Mouse (Mus musculus) spleen, adult 18-20 months (tissue): ENCODE results near the gene Rd3.

Source experiments
- DNase-seq, 2 experiments: peaks; one replicate each; pipeline ENCODE4 v3.0.0; 2022; ENCODE audit warnings: mixed read lengths in 2 of 2

Rd3 gene

GRCm38 (mm10) chr1:191977187-191977586 is at the start of gene Rd3:
Gene Rd3, plus strand, starts transcription at chr1:191977370.
- DNase-seq = no peak

- DNase-seq = no peak
Observed at GRCm38 (mm10) chr1:191928345-191928744, 48.8 kb upstream of the Rd3 start.

GRCm38 (mm10) chr1:191929065-191929464 is 48.1 kb upstream of the Rd3 start:
- no peak for DNase-seq

- no peak for DNase-seq
Observed at GRCm38 (mm10) chr1:191929897-191930524, 47.2 kb upstream of the Rd3 start.

GRCm38 (mm10) chr1:191930525-191931105 is 46.6 kb upstream of the Rd3 start:
- no peak for DNase-seq

GRCm38 (mm10) chr1:191932286-191932985 is 44.7 kb upstream of the Rd3 start:
- DNase-seq = no peak

DNA sequence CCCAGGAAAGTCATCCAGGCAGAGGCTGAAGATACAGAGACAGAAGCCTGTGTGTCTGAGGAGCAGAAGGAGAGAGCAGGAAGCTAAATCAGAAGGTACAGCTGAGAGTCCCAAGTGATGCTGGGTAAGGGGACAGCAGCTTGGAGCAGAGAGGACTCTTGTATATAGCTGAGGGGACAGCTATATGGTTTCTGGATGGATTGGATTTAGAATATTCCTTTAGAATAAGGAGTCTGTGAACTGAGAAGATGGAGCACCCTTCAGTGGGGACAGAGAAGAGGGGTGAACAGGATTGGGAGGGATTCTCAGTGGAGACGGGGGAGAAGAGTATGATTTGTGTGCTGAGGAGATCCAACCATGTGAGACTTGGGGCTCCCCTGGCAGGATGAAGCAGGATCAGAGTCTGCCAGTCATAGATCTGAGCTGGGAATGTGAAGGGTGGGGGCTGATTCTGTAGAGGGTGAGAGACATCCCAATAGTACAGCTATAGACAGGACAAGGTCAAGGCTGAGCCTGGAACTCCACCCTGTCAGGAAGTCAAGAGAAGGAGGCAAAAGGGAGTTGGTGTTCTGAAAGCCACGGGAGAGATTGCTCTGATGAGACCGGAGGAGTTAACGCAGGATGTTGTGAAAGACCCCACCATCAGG is 44.1 kb upstream of the Rd3 start:
- DNase-seq = no peak

DNA sequence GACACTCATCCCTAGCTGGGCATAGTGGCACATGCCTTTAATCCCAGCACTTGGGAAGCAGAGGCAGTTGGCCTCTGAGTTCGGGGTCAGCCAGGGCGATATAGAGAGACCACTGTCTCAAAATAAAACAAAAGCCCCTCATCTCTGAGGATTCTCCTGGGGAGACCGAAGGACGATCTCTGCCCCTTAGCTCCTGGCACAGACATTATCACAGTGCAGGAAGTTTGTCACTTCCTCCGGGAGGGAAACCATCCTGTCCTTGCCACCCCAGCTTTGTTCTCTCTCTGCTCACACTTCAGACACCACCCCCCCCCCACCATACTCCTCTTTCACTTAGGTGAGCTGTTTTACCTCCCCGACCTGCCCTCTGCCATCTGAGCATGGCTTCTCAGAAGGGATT is 33.5 kb upstream of the Rd3 start:
- no peak for DNase-seq

DNA sequence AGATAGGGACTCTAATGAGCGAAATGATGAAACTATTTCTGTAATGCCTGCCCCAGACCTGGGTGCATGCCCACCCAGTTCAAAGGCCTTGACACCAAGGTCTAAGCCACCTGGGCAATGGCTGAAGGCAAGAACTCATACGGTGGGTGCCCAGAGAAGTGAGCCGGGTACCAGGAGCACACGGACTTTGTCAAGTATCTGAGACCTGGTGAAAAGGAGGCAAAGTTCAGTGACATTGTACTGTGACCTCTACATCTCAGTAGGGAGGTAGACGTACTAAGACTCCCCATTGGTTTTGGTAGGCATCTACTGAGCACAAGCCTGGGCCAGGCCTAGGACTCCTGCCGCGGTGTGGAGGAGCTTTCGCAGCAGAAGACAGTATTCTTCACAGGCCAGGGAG is 31.8 kb upstream of the Rd3 start:
- no peak for DNase-seq

GRCm38 (mm10) chr1:191945756-191946155 is 31.4 kb upstream of the Rd3 start:
- DNase-seq = no peak

DNA sequence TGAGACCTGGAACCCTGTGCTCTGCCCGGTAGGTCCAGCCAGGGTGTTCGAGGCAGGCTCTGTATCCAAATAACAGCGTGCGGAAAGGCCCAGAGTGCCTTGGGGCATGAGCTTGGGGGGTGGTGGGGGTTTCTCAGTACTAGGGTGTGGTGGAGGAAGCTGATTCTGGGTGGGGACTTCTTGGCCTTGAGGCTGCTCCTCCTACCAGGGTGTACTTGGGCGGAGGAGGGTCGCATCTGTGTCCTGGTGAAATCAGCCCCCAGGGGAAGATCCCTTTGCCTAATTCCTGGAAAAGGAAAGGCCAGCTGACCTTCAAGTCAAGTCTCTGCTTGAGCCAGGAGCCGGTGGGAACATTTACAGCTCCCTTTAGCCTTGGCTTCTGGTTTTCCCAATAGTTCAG is 30.9 kb upstream of the Rd3 start:
- DNase-seq = no peak

GRCm38 (mm10) chr1:191946835-191947234 is 30.3 kb upstream of the Rd3 start:
- DNase-seq = no peak

DNA sequence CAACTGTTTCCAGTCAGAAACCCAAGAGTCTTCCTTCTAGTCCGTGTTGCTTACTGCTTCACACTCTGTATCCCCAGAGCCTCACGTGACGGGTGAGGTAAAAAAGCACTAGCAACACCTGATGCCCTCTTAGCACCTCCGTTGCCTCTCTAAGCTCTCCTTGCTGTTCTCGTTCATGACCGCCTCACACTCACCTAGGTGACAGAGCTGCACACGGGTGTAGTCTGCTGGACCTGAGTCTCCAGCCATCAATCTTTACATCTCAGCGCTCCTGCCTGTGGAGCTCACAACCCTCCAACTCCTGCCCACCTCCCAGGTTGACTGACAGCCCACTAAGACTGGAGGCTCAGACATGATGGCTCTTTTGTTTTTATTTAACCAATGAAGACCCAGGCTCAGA is 29.4 kb upstream of the Rd3 start:
- DNase-seq = no peak

DNA sequence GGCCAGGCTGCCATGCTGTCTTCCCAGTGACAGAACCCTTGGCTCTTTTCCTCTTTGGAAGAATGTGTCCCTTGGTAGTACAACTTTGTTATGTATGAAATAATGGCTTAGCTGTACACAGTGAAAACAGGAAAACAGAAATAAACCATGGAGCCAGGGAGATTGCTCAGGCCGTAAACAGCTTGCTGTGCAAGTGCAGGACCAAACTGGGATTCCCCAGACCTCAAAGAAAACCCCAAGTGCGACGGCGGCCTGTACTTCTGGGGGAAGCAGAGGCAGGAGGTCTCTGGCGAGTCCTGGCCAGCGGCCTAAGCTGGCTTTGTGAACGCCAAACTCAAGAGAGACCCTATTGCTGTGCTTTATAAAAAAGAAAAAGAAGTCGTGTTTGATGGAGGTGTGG is 28.6 kb upstream of the Rd3 start:
- DNase-seq = no peak

GRCm38 (mm10) chr1:191950611-191951010 is 26.6 kb upstream of the Rd3 start:
- no peak for DNase-seq

- DNase-seq = no peak
Observed at GRCm38 (mm10) chr1:191952733-191953335, 24.3 kb upstream of the Rd3 start.

DNA sequence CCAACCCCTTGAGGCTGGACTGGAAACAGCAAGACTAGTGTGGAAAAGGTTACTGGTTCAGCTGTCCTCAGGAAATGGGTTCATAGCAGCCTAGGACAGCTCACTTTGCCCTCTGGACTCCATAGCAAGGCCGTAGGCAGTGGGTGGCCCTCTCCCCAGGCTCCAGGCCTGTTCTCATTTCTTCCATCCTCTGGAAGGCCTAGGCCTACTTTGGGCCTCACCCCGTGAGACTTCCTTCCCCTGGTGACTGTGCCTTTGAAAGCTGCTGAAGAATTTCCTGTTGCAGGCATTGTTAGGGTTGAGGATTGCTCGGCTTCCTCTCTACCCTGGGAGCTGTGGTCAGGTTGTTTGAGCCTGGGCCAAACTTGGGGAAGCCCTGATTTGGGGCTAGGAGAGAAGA is 22.1 kb upstream of the Rd3 start:
- no peak for DNase-seq

- DNase-seq = no peak
Observed at GRCm38 (mm10) chr1:191956261-191956660, 20.9 kb upstream of the Rd3 start.

DNA sequence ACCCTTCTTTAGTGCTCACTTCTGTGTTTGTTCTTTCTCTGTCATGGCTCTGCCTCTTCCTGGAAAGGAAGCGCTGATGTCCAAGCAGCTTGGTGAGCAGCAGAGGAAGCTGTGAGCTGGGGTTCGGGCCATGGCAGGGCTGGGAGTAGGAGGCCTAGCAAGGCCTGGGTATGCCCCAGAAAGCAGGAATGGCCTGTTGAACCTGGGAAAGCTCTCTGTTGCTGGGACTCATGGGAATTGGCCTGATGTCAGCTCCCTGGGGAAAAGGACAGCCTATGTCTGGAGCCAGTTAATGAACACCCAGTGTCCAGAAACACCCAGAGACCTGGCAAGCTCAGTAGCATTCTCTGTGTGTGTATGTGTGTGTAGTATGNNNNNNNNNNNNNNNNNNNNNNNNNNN is 20.3 kb upstream of the Rd3 start:
- no peak for DNase-seq

DNA sequence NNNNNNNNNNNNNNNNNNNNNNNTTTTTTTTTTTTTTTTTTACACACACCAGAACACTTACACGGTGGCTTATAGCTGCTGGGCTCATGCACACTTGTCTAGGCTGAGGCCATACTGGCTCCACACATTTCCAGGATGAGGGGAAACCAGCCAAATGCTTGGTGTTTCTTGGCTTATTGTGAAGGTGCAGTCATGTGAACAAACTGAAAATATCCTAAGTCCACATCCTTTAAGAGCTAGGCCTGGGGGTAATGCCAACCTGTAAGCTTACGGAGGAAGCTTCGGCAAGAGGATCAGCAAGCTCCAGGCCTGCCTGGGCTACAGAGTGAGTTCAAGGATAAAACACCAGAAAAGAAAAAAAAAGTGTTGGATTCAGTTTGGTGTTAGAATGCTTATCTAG is 19.8 kb upstream of the Rd3 start:
- DNase-seq = no peak

- DNase-seq = no peak
Observed at GRCm38 (mm10) chr1:191960946-191961345, 16.2 kb upstream of the Rd3 start.

DNA sequence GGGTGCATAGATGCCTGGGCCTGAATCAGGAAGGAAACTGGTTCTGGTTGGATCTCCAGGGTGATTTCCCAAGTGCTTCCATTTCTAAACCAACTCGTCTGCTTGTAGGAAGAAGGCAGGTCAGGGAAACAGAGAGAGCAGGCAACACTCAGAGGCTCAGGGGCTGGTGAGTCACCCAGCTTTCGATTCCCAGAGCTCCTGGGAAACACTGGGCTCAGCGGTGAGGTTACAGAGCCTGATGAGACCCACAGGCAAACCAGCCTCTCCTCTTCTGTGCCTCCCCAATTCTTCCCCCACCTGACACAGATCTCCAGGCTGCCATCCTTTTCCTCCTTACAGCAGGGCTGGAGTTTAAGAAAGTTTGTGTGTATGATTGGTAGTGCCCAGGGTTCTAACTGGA is 13.8 kb upstream of the Rd3 start:
- DNase-seq = no peak

DNA sequence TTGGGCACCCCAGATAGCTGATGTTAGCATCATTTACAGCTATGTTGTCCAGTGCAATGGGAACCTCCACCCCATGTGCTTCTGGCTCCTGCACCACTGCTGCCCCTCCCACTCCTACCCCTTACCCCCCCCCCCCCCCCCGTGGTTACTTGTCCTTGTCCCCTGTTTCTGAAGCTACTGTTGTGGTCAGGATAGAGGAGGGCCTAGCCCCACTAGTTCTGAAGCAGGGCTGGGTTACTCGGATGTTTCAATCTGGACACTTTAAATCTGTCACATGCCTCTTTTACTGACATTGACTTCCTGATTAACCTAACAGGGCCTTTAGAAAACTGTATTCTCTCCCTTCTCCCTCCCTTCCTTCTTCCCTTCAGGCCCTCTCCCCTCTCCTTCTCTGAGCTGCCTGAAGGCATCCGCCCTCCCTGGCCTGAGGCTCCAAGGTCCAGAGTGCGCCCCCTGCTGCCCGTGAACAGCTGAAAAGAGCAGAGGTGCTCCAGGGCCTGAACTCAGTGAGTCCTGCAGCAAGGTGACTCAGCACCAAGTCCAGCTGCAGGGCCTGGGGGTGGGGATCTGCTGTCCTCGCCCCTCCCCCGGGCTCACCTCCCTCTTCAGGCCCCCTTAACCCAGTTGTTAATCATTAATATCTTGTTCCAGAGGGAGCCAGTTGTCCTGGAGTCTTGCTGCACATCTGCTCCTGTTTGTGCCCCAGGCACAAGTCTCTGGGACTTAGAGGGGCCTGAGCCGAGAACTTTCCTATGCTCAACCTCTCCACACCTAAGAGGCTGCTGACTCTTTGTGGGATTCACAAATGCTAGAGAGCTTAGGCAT is 13.0 kb upstream of the Rd3 start:
- peak; percentile 69 to 87 for DNase-seq
